Mouse (Mus musculus) left cerebral cortex, postnatal 25 days (tissue): ENCODE measurements at regions not wholly inside any gene's neighbourhood (a gene's known extent, or its start where the extent isn't known, plus 50 kb on each side); places are given as distances from the start of the nearest gene placed in this dataset.
A peak's percentile ranks its signal among the peaks of the same experiment; 100 is the strongest.

ENCODE experiments used
- DNase-seq, 2 experiments: peaks; one replicate each; pipeline ENCODE4 v3.0.0; 2022; ENCODE audit warnings: low spot score in 2 of 2, mixed read lengths in 1 of 2
- intact Hi-C: fragments of 180-260 bp; cut with DNase I; formaldehyde crosslinking; loops from one replicate; pipeline ENCODE4 v1.15.1; 2025

DNA sequence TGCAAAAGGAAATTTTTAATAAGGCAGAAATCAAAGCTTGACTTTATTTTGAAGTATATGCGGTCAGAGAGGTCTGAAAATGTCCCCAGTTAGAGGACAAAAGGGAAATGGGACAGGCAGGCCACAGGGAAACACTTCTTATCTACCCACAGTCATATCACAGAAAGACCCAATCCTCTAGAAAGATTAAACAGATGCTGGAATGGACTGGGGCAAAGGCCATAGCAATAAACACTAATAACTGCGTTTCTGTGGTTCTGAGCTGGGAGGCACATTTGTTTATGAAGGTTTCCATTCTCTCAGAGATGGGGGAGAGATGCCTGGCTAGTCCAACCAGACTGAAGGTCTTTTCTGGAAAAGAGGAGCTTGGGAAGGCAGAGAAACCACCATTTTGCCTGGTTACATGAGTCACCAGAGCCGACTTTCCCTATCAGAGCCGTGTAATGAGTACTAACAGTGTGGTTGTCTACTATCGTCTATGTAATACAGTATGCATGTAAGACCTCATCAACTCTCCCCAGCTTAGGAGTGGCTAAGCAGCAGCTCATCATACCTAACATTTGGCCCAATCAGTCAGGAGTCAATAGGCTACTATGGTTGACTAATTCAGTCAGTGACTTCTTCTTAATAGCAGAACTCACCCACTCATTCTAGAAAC lies 130.2 kb downstream of the Gm9817 start:
- intact Hi-C loops = no loop called here

DNA sequence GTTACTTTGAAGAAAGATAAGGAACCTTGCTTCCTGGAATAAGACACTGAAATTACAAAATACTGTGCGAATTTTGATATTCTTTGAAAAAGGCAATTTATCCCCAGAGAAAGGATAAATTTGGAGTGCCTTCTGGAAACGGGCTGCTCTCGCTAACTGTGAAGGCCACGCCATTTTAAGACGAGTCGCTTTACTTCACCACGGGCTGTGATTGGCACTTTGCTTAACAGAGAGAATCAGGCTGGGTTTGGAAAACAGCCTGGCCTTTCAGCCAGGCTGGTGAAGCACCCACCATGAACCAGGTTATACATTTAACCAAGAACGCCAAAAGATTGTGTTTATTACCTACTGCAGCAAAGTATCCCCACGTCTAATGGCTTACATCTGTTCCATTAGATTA lies 132.7 kb downstream of the Gm9817 start:
- intact Hi-C loops = no loop called here
- DNase-seq = no peak

More for the DNA sequence above, 130.2 kb downstream of the Gm9817 start:
- DNase-seq = no peak

DNA sequence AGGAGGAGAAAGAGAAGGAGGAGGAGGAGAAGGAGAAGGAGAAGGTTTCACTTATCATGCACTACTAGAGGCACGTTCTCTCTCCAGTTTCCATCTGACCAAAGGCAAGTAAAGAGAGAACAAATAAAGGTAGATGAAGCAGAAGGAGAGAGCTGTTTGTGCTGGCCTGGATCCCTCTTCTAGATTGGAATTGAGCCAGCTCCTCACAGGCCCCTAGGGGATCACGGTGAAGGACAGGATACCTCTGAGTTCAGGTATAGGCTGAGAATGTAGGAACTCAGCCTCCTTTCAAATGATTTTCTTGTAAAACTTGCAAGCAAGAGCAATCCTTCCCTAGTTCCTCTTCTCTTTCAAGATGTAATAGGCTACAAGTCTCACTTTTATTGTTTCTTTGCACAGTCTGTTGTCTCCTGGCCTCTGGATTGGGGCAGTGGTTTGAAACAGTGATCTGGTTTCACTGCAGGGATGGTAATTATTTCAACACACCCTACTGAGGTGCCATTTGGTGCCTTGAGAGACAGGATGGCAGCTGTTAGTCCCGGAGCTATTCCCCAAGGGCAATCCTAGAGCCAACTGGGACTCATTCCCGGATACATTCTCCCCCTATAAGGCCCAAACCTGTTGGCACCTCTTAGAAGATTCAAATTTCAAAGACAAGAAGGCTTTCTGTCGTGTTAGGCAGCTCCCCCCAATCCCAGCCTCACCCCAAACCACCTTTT lies 134.8 kb downstream of the Gm9817 start:
- intact Hi-C loops = no loop called here
- DNase-seq = no peak

DNA sequence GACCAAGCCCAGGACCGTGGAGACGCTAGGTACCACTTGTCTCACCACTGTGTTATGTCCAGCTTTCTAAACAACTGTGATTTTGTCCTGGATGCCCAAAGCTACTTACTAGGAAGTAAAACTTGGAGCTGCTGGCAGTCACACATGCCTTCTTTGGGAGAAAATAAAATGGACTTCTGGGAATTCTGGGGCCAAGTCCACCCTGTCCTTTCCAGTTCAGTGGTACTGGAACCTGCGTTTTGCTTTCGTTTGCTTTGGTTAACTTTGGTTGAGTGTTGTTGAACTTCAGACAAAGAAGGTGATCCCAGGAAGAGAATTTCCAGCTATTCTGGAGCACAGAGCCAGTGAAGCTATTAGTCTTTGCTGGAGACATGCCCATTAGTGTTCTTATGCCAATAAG lies 139.8 kb downstream of the Gm9817 start:
- DNase-seq = no peak
- intact Hi-C loops = no loop called here

- no peak for DNase-seq
- intact Hi-C loops = no loop called here
These were observed 141.2 kb downstream of the Gm9817 start for GRCm38 (mm10) chr13:45219671-45220070.

- DNase-seq = no peak
- intact Hi-C loops = no loop called here
These were observed 152.3 kb downstream of the Gm9817 start for GRCm38 (mm10) chr13:45230804-45231203.

DNA sequence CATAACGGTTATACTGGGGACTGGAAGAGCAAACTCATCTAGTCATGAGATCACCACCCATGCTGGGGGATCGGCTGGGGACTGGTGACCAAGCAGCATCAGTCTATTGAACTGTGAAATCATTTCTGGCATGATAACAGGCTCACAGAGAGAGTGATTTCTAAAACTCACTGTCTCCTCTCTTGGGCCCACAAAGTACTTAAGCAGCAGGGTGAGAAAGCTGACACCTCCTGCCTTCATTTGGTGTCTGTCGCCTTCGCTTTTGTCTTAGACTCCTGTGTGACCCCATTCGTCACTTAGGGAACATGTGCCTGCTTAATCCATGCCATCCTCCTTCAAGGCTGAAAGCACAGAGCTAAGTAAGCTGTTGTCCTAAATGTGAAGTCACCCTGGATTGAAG lies 154.3 kb upstream of the Mylip start:
- DNase-seq = no peak
- intact Hi-C loops = no loop called here

GRCm38 (mm10) chr13:45238258-45238657 lies 151.3 kb upstream of the Mylip start:
- intact Hi-C loops = no loop called here

DNA sequence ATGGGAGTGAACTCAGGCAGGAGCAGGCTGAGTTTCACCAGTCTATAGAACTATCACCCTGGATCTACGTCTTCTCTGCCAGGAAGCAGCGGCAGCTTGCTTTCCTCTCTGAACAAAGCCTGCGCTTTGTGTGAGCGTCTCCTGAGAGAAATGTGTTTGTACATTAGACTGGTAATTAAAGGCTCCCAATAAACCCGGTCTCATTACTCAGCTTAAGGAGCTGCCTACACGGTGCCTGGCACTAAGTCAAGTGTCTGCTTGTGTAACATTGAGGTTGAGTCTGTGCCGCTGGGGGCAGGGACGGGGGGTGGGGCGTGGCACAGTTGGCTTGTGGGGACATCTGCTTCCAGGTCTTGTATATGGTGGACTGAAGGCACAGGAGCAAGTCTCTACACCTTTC lies 150.4 kb upstream of the Mylip start:
- intact Hi-C loops = no loop called here
- DNase-seq = peak; percentile 29 to 36

More at GRCm38 (mm10) chr13:45238258-45238657, 151.3 kb upstream of the Mylip start:
- no peak for DNase-seq

DNA sequence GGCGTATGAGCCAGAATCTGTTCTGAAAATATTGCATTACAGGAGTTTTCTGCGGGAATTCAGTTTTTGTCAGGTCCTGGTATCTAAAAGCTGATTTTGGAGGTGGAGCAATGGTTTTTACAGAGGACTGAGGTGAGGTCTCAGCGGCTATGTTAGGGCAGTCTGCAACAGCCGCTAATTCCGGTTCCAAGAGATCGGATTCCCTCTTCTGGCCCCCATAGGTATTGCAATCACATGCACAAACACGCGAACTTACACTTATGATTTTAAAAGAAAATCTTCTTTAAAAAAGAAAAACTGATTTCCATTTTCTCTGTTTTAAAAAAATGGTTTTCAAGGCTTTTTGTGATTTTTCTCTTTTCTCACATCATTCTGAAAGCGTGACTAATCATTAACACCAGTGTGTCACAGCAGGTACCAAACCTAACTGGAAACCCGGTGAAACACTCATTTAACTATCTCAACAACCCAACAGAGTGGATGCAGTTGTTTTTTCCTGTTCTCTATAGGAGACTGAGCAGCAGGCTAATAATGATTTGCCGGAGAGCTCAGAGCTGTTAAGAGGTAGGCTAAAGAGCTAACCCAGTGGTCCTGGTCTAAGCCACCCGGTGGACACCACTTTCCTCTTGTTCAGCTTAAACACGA lies 149.4 kb upstream of the Mylip start:
- DNase-seq = no peak
- intact Hi-C loops = no loop called here

DNA sequence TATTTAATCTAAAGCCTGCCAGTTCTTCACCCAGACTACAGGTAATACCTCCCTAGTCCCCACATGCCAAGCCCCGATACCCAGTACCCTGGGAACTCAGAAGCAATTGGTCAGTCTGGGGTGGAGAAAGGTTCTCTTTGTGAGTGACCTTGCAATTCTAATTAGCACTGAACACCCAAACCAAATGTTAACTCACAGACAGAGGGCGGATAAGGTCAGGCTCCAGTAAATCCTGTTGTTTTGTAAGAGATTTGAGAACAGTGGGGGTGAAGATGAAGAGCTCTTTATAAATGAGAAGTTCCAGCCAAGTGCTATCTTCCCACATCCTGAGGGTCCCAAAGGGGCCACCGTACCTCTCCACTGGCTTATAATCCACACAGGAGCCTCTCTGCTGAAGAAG lies 147.3 kb upstream of the Mylip start:
- no peak for DNase-seq
- intact Hi-C loops = no loop called here

DNA sequence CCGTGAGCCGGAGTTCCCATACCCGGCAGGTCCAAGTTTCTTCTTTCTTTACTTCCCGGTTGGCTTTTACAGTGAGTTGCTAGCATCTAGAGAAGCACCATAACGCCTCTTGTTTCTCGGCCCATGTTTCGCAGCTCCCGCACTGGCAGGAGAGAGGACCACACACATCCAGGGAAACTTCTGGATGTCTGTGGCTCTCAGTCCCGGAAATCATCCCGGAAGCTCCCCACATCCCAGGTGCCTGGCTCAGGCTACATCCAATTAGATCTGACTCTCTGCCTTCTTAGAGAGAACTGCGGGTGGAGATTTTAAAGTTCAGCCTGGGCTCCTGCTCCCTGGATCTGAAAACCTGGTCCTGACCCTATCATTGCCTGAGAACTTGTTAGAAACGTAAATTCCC lies 146.8 kb upstream of the Mylip start:
- DNase-seq = no peak
- intact Hi-C loops = no loop called here

DNA sequence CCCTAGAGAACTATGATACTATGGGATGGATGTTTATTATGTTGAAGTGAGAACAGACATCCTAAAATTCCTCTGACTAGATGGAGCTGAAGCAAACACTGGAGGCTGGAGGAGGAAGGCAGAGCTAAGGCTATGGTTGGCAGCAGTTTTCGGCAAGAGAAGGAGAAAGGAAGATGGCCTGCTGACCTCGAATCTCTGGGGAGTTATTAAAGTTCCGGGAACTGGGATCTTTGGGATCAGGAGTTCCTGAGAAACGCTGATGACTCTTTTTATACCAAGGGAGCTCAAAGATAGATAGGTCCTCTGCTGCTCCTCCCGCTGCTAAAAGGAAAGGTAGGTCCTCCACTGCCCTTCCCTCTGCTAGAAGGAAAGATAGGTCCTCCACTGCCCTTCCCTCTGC lies 143.9 kb upstream of the Mylip start:
- intact Hi-C loops = no loop called here
- DNase-seq = no peak

DNA sequence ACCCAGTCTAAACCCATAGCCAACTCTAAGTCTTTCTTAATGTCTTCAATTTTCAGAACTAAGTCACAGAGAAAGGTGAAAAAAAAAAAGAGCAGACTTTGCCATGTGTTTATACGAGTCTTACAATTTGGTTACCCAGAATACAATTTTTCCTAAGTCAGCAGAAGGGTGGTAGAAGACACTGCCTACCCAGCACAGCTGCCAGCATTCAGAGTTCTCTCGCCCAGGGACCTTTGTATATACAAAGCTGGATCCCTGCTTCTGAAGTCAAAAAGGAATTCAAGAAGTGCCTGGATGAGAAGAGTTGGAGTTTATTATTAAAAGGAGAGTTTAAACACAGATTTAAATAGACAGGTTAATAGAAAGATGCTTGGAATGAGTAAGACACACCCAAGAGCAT lies 143.2 kb upstream of the Mylip start:
- DNase-seq = no peak

GRCm38 (mm10) chr13:45250028-45250427 lies 139.5 kb upstream of the Mylip start:
- peak in 1 of 2 experiments; percentile 27 for DNase-seq
- intact Hi-C loops = no loop called here

More for the DNA sequence above, 143.2 kb upstream of the Mylip start:
- intact Hi-C loops = no loop called here

DNA sequence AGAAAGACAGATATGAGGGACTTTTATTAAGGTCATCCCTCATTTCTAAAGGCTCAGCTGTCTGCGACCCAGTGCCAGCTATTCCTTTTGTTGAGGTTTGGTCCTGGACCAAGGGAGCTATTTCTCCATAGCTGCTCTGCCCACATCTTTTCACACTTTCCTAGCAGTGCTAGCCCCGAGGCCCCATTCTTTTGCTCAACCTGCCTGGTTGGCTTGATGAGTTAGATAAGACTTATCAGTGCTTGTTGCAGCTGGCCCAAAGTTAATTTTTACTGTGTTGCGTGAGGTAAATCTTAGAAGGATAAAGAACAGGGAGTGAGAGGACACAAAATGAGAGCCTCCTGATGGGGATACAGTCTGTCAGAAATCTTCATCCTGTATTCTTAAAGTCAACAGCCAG lies 138.5 kb upstream of the Mylip start:
- DNase-seq = no peak

GRCm38 (mm10) chr13:45252126-45252525 lies 137.4 kb upstream of the Mylip start:
- DNase-seq = no peak
- intact Hi-C loops = no loop called here

More for the DNA sequence above, 138.5 kb upstream of the Mylip start:
- intact Hi-C loops = no loop called here

DNA sequence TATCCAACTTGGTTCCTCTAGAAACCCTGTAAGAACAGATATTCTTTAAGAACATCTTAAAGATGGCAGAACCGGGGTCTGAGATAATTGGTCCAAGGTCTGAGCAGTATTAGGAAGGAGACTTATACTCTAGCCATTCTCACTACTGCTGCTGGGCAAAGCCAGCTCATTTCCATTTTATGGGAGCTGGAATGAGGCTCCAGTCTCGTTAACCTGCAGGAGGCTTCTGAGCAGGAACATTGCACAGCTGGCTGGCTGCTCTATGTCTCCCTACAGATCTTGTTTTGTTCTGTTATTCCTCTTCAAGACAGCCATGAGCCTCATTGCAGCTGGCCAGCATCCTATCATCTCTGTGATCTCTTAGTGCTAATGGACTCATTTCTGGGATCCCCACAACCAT lies 136.3 kb upstream of the Mylip start:
- no peak for DNase-seq
- intact Hi-C loops = no loop called here

DNA sequence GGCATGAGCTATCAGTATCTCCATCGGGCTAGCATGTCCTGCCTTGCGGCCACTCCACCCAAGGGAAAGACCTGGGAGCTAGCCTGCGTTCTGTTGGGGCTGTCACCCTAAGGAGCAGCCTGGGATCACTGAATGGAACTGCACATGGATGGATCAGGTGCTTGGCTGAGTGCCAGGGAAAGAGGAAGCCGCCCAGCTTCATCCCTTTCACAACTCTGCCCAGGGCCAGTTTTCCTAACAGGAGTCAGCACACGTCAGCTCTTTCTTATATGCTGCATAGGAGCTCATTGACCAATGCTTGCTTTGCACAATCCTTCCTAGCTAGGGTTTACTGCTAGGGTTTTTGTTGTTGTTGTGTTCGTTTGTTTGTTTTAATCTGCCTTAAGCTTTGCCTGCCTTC lies 134.3 kb upstream of the Mylip start:
- intact Hi-C loops = no loop called here

GRCm38 (mm10) chr13:45262011-45262410 lies 127.5 kb upstream of the Mylip start:
- no peak for DNase-seq
- intact Hi-C loops = no loop called here

More for the DNA sequence above, 134.3 kb upstream of the Mylip start:
- DNase-seq = no peak
